Mouse (Mus musculus) embryo, embryonic 11 days (tissue): Measurements from ENCODE around the gene Plac1.

Source experiments
- DNase-seq: peaks from one replicate; pipeline ENCODE4 v3.0.0-alpha.2; 2015

Gene Plac1

GRCm38 (mm10) chrX:53240011-53240410 lies at the start of gene Plac1:
Gene Plac1 (minus strand): TSS chrX:53240111.
- no peak for DNase-seq

- no peak for DNase-seq
These were observed 48.0 kb upstream of the Plac1 start for GRCm38 (mm10) chrX:53287924-53288323.

GRCm38 (mm10) chrX:53273124-53273523 lies 33.2 kb upstream of the Plac1 start, which contains the start of gene Fam122c:
Gene Fam122c (plus strand): TSS chrX:53273424.
- no peak for DNase-seq

- DNase-seq: peak; percentile 14
These were observed 31.7 kb upstream of the Plac1 start for GRCm38 (mm10) chrX:53271628-53272027.

- no peak for DNase-seq
These were observed 30.1 kb upstream of the Plac1 start for GRCm38 (mm10) chrX:53270063-53270432.

GRCm38 (mm10) chrX:53269289-53270062 lies 29.6 kb upstream of the Plac1 start, which contains the start of gene Fam122b:
Gene Fam122b (minus strand): TSS chrX:53269805.
- DNase-seq: peak; percentile 93

GRCm38 (mm10) chrX:53268856-53269255 lies 28.9 kb upstream of the Plac1 start:
- peak; percentile 79 for DNase-seq

- DNase-seq: peak; percentile 0
These were observed 26.3 kb upstream of the Plac1 start for GRCm38 (mm10) chrX:53266186-53266585.

GRCm38 (mm10) chrX:53255195-53255594 lies 15.3 kb upstream of the Plac1 start:
- peak; percentile 25 for DNase-seq

- no peak for DNase-seq
These were observed 1.9 kb downstream of the Plac1 start for GRCm38 (mm10) chrX:53237971-53238370.

- DNase-seq: no peak
These were observed 3.5 kb downstream of the Plac1 start for GRCm38 (mm10) chrX:53236404-53236803.

GRCm38 (mm10) chrX:53233689-53234088 lies 6.2 kb downstream of the Plac1 start:
- DNase-seq: peak; percentile 62

- DNase-seq: peak; percentile 60
These were observed 7.9 kb downstream of the Plac1 start for GRCm38 (mm10) chrX:53231965-53232364.

- no peak for DNase-seq
These were observed 15.5 kb downstream of the Plac1 start for GRCm38 (mm10) chrX:53224353-53224944.

GRCm38 (mm10) chrX:53220855-53221254 lies 19.1 kb downstream of the Plac1 start:
- no peak for DNase-seq

- DNase-seq: no peak
These were observed 25.2 kb downstream of the Plac1 start for GRCm38 (mm10) chrX:53214557-53215229.

- DNase-seq: no peak
These were observed 26.1 kb downstream of the Plac1 start for GRCm38 (mm10) chrX:53213838-53214237.

- DNase-seq: no peak
These were observed 27.4 kb downstream of the Plac1 start for GRCm38 (mm10) chrX:53212485-53212884.

GRCm38 (mm10) chrX:53211756-53212483 lies 28.0 kb downstream of the Plac1 start:
- peak; percentile 41 for DNase-seq

- DNase-seq: no peak
These were observed 30.5 kb downstream of the Plac1 start for GRCm38 (mm10) chrX:53209431-53209830.

- DNase-seq: no peak
These were observed 35.1 kb downstream of the Plac1 start for GRCm38 (mm10) chrX:53204690-53205311.

- DNase-seq: no peak
These were observed 38.3 kb downstream of the Plac1 start for GRCm38 (mm10) chrX:53201616-53202015.

GRCm38 (mm10) chrX:53197681-53198080 lies 42.2 kb downstream of the Plac1 start:
- no peak for DNase-seq
